Comparison of ENCODE assay signal across 8 mouse cellular contexts in the genomic region with DNA sequence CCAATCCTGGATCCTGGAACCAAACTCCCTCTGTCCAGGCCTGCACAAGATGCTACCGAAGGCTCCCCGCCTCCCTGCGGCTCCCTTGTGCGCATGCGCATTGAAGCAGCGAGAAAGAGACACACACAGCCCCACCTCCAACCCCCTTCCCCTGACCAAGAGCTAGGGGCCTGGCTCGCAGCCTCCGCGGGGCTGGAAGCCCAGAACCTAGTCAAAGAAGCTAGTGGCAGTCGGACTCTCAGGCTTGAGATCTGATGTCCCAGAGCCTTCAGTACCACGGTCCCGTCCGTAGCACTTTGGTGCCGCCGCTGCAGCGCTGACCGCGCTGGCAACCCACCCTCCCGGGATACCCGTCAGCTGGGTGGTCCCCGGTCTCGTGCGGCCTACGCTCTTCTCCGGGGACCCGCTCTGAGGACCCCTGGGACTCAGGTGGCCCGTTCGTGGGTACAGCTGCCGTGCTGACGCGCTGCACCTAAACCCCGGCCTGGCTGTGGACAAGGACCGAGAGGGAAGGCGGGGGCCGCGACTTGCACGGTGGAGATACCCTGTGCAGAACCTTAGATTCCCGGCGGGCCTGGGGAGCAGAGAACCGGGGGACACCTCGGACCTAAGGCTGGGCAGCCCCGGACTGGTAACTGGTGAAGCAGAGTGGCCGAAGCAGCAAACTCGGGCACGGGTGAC. TPM values are rescaled to one million over a fixed set of nuclear protein-coding genes. Genes with fewer than 3 reads are reported as not detected.
DNase-seq lines count a peak whose midpoint lies in the region; ATAC-seq and TF ChIP-seq lines count a peak whose summit lies in the region.

TSS of gene Zfp30 (plus strand) at position 128 of the 681 bp plus-strand sequence.

- H3K27me3 ChIP-seq in embryonic facial prominence, embryonic 10.5 days (replicated peaks; ENCODE audit: low read depth, poor library complexity, severe bottlenecking): no peaks in the 10 kb centered on the region
- H3K27me3 ChIP-seq in heart, adult 2 months (ENCODE audit: control insufficient read depth, insufficient read depth, low read length): no peaks in the 10 kb centered on the region
- H3K27me3 ChIP-seq in kidney, adult 2 months (replicated peaks; ENCODE audit: control insufficient read depth, insufficient read depth, low read length): no peaks in the 10 kb centered on the region
- H3K27me3 ChIP-seq in limb, embryonic 11.5 days (ENCODE audit: control insufficient read depth, insufficient read depth, low read length): no peaks in the 10 kb centered on the region
- H3K27me3 ChIP-seq in midbrain, embryonic 13.5 days: no peaks in the 10 kb centered on the region

- peak within 1 kb of the TSS; percentile 87 for H3K9ac ChIP-seq in heart, adult 2 months (ENCODE audit: low read depth, low read length)
- peak within 1 kb of the TSS; percentile 89 for H3K9ac ChIP-seq in limb, embryonic 11.5 days (ENCODE audit: low read length)
- peak within 1 kb of the TSS; percentile 84 for H3K9ac ChIP-seq in midbrain, embryonic 13.5 days (replicated peaks)

- peak within 1 kb of the TSS; percentile 78 for H3K4me2 ChIP-seq in limb, embryonic 11.5 days (ENCODE audit: low read depth, severe bottlenecking)
- peak within 1 kb of the TSS; percentile 75 for H3K4me2 ChIP-seq in midbrain, embryonic 13.5 days (replicated peaks)

- peak within 1 kb of the TSS; percentile 81 for H3K4me3 ChIP-seq in embryonic facial prominence, embryonic 10.5 days
- H3K4me3 ChIP-seq in heart, adult 2 months: peak within 1 kb of the TSS; percentile 74
- peak within 1 kb of the TSS; percentile 76 for H3K4me3 ChIP-seq in kidney, adult 2 months (ENCODE audit: insufficient read depth, low read depth, low read length)
- peak within 1 kb of the TSS; percentile 82 for H3K4me3 ChIP-seq in limb, embryonic 11.5 days (ENCODE audit: low read depth, low read length)
- H3K4me3 ChIP-seq in midbrain, embryonic 13.5 days (replicated peaks): peak within 1 kb of the TSS; percentile 74

- H3K79me2 ChIP-seq in heart, adult 2 months (replicated peaks; ENCODE audit: control insufficient read depth, insufficient read depth, low read length): no peaks in the 10 kb centered on the region

- peaks cover 4% of the 10 kb centered on the region; the same call in 1 of the 2 replicates for H3K9me3 ChIP-seq in embryonic facial prominence, embryonic 10.5 days
- H3K9me3 ChIP-seq in limb, embryonic 11.5 days (ENCODE audit: control insufficient read depth, low read length): no peaks in the 10 kb centered on the region
- no peaks in the 10 kb centered on the region for H3K9me3 ChIP-seq in midbrain, embryonic 13.5 days

- intact Hi-C loops in heart, adult 2 months (cut with DNase I): loop anchor here (2.0 kb wide), 1 partner anchor 15 kb away; the partner anchor contains the start of gene Zfp84

- H3K36me3 ChIP-seq in embryonic facial prominence, embryonic 10.5 days (replicated peaks): peaks cover 41% of the 10 kb centered on the region
- H3K36me3 ChIP-seq in heart, adult 2 months (ENCODE audit: control insufficient read depth, insufficient read depth, low read length): no peaks in the 10 kb centered on the region
- no peaks in the 10 kb centered on the region for H3K36me3 ChIP-seq in kidney, adult 2 months (ENCODE audit: control insufficient read depth, insufficient read depth, low read length)
- peaks cover under 1% of the 10 kb centered on the region; the same call in 1 of the 2 replicates for H3K36me3 ChIP-seq in limb, embryonic 11.5 days (ENCODE audit: control insufficient read depth, insufficient read depth, low read length)
- H3K36me3 ChIP-seq in midbrain, embryonic 13.5 days: peaks cover 24% of the 10 kb centered on the region

- TF ChIP-seq POLR2A in heart, adult 2 months (IDR thresholded peaks at IDR 0.05; ENCODE audit: insufficient read depth, low read depth, low read length): peak; percentile 65
- peak; percentile 45 for TF ChIP-seq POLR2A in kidney, adult 2 months (IDR thresholded peaks at IDR 0.05; ENCODE audit: low read depth, low read length)

- H3K27ac ChIP-seq in embryonic facial prominence, embryonic 10.5 days (replicated peaks): peak within 1 kb of the TSS; percentile 85
- peak within 1 kb of the TSS; percentile 78 for H3K27ac ChIP-seq in heart, adult 2 months
- H3K27ac ChIP-seq in kidney, adult 2 months (ENCODE audit: insufficient read depth, low read depth, low read length): peak within 1 kb of the TSS; percentile 81
- H3K27ac ChIP-seq in limb, embryonic 11.5 days (replicated peaks; ENCODE audit: low read depth, low read length): peak within 1 kb of the TSS; percentile 64
- peak within 1 kb of the TSS; percentile 93 for H3K27ac ChIP-seq in midbrain, embryonic 13.5 days

- peak; percentile 86 for DNase-seq in 3134 (ENCODE audit: extremely low read depth, insufficient read length, low spot score)
- DNase-seq in adrenal gland, postnatal 14 days: peak; percentile 91
- DNase-seq in embryonic facial prominence, embryonic 10.5 days (ENCODE audit: low spot score): peak; percentile 94
- DNase-seq in heart, adult 2 months: peak; percentile 85 to 88
- DNase-seq in kidney, adult 2 months: peak; percentile 90
- peak; percentile 93 for DNase-seq in limb, embryonic 11.5 days (ENCODE audit: low spot score)
- DNase-seq in spleen, adult 18-20 months: peak; percentile 41 to 50

- peaks cover 22% of the 10 kb centered on the region for H3K4me1 ChIP-seq in embryonic facial prominence, embryonic 10.5 days
- peaks cover 3% of the 10 kb centered on the region for H3K4me1 ChIP-seq in heart, adult 2 months (ENCODE audit: control insufficient read depth, insufficient read depth, low read length)
- H3K4me1 ChIP-seq in kidney, adult 2 months (ENCODE audit: control insufficient read depth, insufficient read depth, low read length): peaks cover 5% of the 10 kb centered on the region; the same call in 1 of the 2 replicates
- peaks cover 6% of the 10 kb centered on the region for H3K4me1 ChIP-seq in limb, embryonic 11.5 days (ENCODE audit: control insufficient read depth, insufficient read depth, low read length)
- peaks cover 28% of the 10 kb centered on the region for H3K4me1 ChIP-seq in midbrain, embryonic 13.5 days (replicated peaks)

- under 1% methylated on average over 45 of the region's 45 CpGs for WGBS in embryonic facial prominence, embryonic 10.5 days
- under 1% methylated on average over 45 of the region's 45 CpGs for WGBS in heart, adult 2 months
- WGBS in kidney, adult 2 months: 1% methylated on average over 45 of the region's 45 CpGs
- WGBS in limb, embryonic 11.5 days: under 1% methylated on average over 45 of the region's 45 CpGs
- under 1% methylated on average over 45 of the region's 45 CpGs for WGBS in midbrain, embryonic 13.5 days

- TF ChIP-seq EP300 in heart, adult 2 months (IDR thresholded peaks at IDR 0.05; ENCODE audit: insufficient read depth, low read depth, low read length): no peak

- ATAC-seq in limb, embryonic 11.5 days (ENCODE audit: insufficient number of reproducible peaks, low FRiP score, low TSS enrichment, low read depth): peak; percentile 96
- peak; percentile 98 for ATAC-seq in midbrain, embryonic 13.5 days

- no peak for TF ChIP-seq CTCF in heart, adult 2 months (IDR thresholded peaks at IDR 0.05)
- TF ChIP-seq CTCF in kidney, adult 2 months (conservative IDR thresholded peaks at IDR 0.05; ENCODE audit: insufficient read depth, insufficient read length, low read depth, low read length): no peak

RNA-seq across cellular contexts. Expression of gene Zfp30, which starts in this region (rescaled TPM):
- 3.6 and 4.1 TPM in 2 replicates for total RNA-seq in adrenal gland, postnatal 14 days (2021)
- 6.3 and 7.0 TPM in 2 replicates for polyA plus RNA-seq in embryonic facial prominence, embryonic 10.5 days (2016; fragmentation: Nextera tagmentation; extraction: Ambion mirVana)
- 1 to 10 TPM; 3.2 to 5.6 TPM for total RNA-seq in heart, adult 2 months (2021)
- polyA plus RNA-seq in heart, adult 2 months (2012; rRNA removed): 5.0 and 7.6 TPM in 2 replicates
- 3.6 and 3.8 TPM in 2 replicates for polyA plus RNA-seq in kidney, adult 2 months (2012; rRNA removed)
- polyA plus RNA-seq in limb, embryonic 11.5 days (2014; fragmentation: Nextera tagmentation; extraction: Ambion mirVana): 8.9 and 9.0 TPM in 2 replicates
- polyA plus RNA-seq in midbrain, embryonic 13.5 days (2015; fragmentation: Nextera tagmentation; extraction: Ambion mirVana): 14.2 and 14.9 TPM in 2 replicates

Comparison
In these comparisons a context has a peak if more than half of its experiments do, and no peak if none do; other contexts are left out.
1. Peak in every context shown above with its lines: DNase-seq, ATAC-seq, H3K4me3 ChIP-seq and H3K27ac ChIP-seq.